Mouse (Mus musculus): Measurements from ENCODE around the gene Itpkb.
A peak's percentile ranks its signal among the peaks of the same experiment; 100 is the strongest.

The Itpkb gene

DNA sequence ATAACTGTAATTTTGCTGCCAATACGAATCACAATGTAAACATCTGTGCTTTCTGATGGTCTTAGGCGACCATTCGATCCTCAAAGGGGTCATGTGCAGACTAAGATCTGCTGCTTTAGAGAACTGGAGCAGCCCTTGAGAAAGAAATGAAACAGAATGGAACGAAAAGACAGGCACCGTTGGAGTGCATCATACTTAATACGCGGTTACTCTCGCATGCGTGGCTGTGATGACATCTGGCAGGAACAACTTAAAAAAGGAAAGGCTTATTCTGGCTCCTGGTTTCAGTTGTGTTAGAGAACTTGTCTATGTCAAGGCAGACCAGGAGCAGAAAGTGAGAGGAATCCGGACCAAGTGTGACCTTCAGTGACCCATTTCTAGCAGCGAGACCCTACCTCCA, 15.6 kb upstream of the Itpkb start:
- DNase-seq (ENCODE audit: low spot score in 2 of 2), result no peak

GRCm38 (mm10) chr1:180315127-180315526, 15.2 kb upstream of the Itpkb start:
- no peak for DNase-seq (ENCODE audit: low spot score in 2 of 2)

DNA sequence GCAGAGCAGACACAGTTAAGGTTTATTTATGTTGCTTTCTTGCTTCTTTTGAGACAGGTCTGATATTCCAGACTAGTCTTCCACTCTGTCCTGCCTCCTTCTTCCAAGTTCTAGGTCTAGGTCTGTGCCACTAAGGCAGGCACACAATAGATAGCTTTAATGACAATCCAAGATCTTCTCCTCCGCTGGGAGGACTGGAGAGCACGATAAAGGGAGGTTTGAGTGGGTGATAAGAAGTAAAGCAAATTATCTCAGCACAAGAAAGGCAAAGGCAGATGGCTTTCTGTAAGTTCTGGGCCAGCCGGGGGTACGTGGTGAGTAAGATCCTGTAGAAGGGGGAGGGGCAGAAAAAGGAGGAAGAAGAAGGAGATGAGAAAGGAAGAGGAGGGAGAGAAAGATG, 12.8 kb upstream of the Itpkb start:
- DNase-seq (ENCODE audit: low spot score in 2 of 2), result no peak

- DNase-seq (ENCODE audit: low spot score in 2 of 2), result no peak
Observed at GRCm38 (mm10) chr1:180318407-180318806, 11.9 kb upstream of the Itpkb start.

- no peak for DNase-seq (ENCODE audit: low spot score in 2 of 2)
Observed at GRCm38 (mm10) chr1:180319895-180320294, 10.4 kb upstream of the Itpkb start.

GRCm38 (mm10) chr1:180322896-180323295, 7.4 kb upstream of the Itpkb start:
- no peak for DNase-seq (ENCODE audit: low spot score in 2 of 2)

GRCm38 (mm10) chr1:180323491-180323890, 6.8 kb upstream of the Itpkb start:
- no peak for DNase-seq (ENCODE audit: low spot score in 2 of 2)

GRCm38 (mm10) chr1:180324271-180324670, 6.0 kb upstream of the Itpkb start:
- DNase-seq (ENCODE audit: low spot score in 2 of 2), result no peak

GRCm38 (mm10) chr1:180328794-180329665, 1.3 kb upstream of the Itpkb start:
- DNase-seq (ENCODE audit: low spot score in 2 of 2), result no peak

- no peak for DNase-seq (ENCODE audit: low spot score in 2 of 2)
Observed at GRCm38 (mm10) chr1:180329706-180330105, 579 bp upstream of the Itpkb start.

DNA sequence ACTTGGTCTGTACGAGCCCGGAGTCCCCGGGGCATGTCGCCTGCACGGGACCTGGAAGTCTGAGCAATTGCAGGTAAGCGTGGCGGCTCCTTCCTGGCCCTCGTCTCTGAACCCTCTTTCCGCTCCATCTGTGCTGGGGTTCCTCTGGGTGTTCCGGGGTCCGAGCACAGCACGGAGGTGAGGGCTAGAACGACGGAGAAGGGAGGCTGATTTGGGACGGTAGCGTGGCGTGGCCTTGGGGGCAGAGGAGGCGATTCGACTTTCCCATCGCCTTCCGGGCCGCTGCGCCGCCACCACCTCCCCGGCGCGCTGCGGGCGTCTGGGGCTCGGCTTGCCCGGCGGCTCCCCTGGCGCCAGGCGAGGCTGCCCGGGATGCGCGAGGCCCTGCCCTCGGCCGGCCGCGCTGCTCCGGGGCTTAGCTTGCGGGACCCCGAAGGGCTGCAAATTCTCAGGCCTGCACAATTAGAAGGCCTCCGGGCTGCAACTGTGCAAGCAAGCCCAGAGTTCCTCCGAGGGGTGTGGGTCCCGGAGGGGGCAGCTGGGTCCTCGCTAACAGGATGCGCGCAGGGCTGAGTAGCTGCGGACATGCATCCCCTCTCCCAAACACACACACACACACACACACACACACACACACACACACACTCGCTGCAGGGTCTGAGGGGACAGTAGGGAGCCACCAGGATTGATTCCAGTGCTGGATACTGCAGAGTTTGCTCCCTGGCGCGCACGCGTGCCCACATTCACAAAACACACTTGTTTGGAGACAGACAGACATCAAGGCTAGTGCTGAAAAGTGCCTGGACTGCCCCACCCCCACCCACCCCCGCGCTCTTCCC, 641 bp downstream of the Itpkb start:
- DNase-seq (ENCODE audit: low spot score in 2 of 2), result no peak

DNA sequence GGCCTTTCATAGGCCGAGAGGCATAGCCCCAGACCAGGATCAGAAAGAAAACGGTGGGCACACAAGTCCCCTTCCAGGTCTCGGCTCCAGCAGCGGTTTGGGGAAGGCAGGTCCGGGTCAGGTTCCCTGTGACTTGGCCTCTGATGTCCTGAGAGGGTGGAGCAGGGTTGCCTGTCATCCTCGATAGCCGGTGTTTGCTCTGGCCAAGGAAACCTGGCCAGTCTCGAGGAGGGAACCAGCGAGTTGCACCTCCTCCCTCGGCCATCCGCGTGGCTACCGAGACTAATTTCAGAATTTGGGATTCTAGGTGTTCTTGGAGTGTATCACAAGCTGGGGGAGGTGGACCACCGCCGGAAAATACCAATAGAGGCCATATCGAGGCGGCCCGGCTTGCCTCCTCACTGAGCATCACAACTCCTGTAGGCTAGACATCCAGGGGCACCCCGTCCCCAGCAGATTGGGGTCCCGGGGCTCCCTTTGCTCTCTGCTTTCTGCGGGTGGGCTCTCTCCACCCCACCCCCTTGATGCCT, 1.3 kb downstream of the Itpkb start:
- no peak for DNase-seq (ENCODE audit: low spot score in 2 of 2)

DNA sequence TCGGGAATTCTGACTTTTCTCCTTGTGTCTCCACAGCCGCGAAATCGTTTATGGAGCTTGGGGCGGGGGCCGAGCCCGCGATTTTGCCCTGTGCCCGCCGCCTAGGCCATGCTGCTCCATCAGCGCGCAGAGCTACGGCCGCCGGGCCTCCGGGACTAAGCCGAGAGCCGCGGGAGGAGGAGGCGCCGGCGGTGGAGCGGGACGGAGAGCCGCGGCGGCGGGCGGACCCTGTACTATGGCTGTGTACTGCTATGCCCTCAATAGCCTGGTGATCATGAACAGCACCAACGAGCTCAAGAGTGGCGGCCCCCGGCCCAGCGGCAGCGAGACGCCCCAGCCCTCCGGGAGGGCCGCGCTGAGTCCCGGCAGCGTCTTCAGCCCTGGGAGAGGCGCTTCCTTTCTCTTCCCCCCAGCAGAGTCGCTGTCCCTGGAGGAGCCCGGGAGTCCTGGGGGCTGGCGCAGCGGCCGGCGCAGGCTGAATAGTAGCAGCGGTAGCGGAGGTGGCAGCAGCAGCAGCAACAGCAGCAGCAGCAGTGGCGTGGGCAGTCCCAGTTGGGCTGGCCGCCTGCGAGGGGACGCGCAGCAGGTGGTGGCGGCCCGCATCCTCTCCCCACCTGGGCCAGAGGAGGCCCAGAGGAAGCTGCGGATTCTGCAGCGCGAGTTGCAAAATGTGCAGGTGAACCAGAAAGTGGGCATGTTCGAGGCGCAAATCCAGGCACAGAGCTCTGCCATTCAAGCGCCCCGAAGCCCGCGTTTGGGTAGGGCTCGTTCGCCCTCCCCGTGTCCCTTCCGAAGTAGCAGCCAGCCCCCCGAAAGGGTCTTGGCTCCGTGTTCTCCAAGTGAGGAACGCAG, 2.0 kb downstream of the Itpkb start:
- peak in 1 of 2 experiments; percentile 55 for DNase-seq (ENCODE audit: low spot score in 2 of 2)

- no peak for DNase-seq (ENCODE audit: low spot score in 2 of 2)
Observed at GRCm38 (mm10) chr1:180332928-180333440, 2.7 kb downstream of the Itpkb start.

- no peak for DNase-seq (ENCODE audit: low spot score in 2 of 2)
Observed at GRCm38 (mm10) chr1:180333588-180333987, 3.3 kb downstream of the Itpkb start.

DNA sequence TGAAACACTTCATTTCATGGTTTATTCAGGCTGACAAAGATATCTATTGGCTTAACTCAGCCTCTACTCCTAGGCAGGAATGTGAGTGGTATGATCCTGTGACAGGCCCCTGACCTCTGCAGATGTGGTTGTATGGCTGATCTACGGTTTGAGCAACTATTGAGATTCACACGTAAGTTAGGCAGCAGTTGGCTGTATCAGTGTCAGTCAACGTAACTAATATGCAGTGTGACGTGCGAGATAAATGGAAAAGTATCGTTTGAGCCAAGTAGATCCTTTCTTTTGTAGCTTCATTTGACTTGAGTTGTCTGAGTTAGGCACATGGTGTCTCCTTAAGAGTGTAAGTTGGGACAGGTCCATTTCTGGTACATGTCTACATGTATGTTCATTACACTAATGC, 4.3 kb downstream of the Itpkb start:
- no peak for DNase-seq (ENCODE audit: low spot score in 2 of 2)

GRCm38 (mm10) chr1:180335513-180336375, 5.5 kb downstream of the Itpkb start:
- no peak for DNase-seq (ENCODE audit: low spot score in 2 of 2)

DNA sequence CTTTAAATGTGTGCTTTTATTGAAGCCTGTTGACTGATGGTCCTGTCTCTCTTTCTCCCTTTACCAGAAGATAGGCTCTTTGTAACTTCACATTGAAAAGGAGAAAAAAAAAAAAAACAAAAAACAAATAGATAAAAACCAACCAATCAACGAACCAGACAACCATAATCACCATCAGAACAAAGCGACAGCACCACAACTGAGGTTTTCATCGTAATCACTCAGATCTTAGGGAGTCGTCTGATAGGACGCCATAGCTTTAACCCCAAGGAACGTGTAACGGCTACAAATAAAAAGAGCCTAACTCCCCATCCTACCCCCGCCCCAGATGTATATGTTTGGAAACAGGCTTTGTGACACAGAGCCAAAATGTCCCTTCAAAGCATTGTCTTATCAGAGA, 8.1 kb downstream of the Itpkb start:
- no peak for DNase-seq (ENCODE audit: low spot score in 2 of 2)

GRCm38 (mm10) chr1:180339143-180339542, 8.9 kb downstream of the Itpkb start:
- no peak for DNase-seq (ENCODE audit: low spot score in 2 of 2)

- DNase-seq (ENCODE audit: low spot score in 2 of 2), result no peak
Observed at GRCm38 (mm10) chr1:180342944-180343343, 12.7 kb downstream of the Itpkb start.

All from left cerebral cortex, adult 9 months (tissue).